Mouse (Mus musculus): Measurements from ENCODE around the gene Nr1d2.
"Not testable (repeated sequence)": the region's sequence is repeated elsewhere in the genome, so short reads cannot be mapped to it uniquely, and the experiment has no call there.

The Nr1d2 gene

DNA sequence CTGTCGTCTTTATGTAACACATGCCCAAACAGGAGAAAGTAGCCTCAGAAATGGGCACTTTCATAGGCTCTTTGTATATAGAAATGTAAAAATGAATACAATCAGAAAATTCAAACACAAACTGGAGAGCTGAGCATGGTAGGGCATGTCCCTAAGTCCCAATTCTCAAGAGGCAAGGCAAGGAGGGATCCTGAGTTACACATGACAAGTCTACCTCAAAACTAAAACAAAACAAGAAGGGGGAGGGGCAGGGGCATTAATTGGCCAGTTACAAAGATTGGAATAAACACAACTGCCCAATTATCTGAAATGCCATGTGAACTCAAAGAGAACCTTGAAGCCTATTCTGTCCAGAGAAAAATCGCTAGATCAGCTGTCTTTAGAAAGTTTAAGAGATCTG lies 5.9 kb downstream of the Nr1d2 start:
- no peak for DNase-seq (ENCODE audit: extremely low read depth, low read depth, low spot score)

DNA sequence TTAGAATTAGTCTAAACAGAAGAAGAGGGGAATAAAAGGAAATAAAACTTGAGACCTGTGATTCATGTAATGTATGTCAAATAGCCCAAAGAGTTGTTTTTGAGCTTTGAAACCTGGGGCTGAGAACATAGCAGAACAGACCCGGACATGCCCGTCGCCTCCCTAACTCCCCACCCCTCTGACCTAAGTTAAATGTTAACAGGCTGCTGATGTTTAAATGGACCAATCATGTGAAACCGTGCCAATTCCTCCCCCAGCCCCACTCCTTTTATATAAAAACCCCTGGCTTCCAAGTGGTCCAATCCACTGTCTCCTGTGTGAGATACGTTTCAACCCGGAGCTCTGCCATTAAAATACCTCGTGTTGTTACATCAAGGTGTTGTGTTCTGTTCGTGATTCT lies 7.1 kb downstream of the Nr1d2 start:
- not testable (repeated sequence) for DNase-seq (ENCODE audit: extremely low read depth, low read depth, low spot score)

DNA sequence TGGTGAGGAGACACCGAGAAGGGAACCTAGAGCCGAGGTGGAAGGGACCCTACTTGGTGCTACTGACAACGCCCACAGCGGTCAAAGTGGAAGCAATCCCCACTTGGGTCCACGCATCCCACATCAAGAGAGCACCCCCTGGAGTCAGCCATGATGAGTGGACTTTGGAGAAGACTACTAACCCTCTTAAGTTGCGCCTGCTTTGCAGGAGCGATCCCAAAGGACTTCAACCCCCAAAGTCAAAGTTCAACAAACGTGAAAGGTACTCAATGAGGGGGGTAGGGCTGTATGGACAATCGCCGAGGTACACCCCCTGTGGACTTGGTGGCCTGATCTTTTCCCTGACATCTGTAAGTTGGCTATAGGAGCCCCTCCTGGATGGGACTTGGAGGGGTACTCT lies 9.2 kb downstream of the Nr1d2 start:
- DNase-seq (ENCODE audit: extremely low read depth, low read depth, low spot score), result not testable (repeated sequence)

DNA sequence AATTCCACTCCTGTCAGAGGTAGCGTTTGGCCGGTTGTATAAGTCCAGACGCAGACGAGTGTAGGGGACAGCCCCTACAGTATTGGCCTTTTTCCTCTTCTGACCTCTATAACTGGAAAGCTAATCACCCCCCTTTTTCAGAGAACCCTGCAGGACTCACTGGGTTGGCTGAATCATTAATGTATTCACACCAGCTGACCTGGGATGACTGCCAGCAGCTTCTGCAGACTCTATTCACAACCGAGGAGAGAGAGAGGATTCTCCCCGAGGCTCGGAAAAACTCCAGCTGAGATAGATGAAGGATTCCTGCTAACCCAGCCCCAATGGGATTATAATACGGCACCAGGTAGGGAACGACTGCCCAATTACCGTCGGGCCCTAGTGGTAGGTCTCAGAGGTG lies 12.7 kb downstream of the Nr1d2 start:
- DNase-seq (ENCODE audit: extremely low read depth, low read depth, low spot score), result not testable (repeated sequence)

DNA sequence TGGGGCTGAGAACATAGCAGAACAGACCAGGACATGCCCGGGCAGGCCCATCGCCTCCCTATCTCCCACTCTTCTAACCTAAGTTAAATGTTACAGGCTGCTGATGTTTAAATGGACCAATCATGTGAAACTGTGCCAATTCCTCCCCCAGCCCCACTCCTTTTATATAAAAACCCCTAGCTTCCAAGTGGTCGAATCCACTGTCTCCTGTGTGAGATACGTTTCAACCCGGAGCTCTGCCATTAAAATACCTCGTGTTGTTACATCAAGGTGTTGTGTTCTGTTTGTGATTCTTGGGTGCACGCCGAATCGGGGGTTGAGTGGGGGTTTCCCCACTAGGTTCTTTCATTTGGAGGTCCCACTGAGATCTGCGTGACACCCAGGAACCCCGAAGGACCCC lies 13.5 kb downstream of the Nr1d2 start:
- not testable (repeated sequence) for DNase-seq (ENCODE audit: extremely low read depth, low read depth, low spot score)

DNA sequence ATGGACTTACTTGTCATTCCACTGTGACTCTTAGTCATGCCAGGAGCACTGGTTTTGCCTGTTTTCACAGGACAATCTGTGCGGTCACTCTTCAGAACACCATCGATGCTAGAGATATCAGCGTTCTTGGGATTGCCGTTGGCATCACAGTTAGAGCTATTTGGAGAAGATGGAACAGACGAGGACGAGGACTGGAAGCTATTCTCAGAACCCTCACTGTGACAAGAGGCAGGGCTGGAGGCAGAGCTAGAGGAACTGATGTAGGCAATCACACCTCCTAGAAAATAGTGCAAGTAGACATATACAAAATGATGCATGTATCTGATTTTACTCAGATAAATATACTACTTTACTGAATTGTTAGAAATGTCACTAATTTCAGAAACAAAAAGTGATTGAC lies 16.9 kb downstream of the Nr1d2 start:
- DNase-seq (ENCODE audit: extremely low read depth, low read depth, low spot score), result no peak

DNA sequence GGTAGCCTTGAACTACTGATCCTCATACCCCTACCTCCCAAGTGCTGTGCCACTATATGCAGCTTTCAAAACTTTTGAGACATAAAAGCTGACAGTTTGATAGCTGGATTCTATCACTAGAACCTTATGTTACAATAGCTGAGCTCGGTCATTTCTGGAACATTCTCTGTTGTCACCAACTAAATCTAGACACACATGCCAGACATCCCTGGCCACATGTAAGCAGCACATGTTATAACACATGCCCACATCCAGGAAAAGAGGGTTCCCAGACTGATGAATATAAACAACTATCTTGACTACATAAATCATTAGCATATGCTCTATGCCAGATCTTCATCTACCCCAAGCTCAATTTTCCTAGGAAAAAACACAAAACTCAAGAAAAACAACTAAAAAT lies 21.8 kb downstream of the Nr1d2 start:
- DNase-seq (ENCODE audit: extremely low read depth, low read depth, low spot score), result no peak

DNA sequence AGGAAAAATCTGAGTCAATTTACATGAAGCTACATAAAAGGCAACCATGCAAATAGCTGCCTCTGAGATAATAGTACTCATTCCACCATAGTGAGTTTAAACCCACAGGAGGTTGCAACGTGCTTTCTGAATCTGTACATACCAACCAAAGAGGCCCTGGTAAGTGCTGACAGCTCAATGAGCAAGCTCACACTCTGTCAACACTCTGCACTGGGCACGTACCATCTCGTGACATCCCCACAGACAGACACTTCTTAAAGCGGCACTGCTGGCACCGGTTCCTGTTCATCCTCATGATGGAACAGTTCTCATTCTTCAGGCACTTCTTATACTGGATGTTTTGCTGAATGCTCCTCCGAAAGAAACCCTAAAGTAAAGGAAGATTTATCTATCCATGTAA lies 22.5 kb downstream of the Nr1d2 start:
- DNase-seq (ENCODE audit: extremely low read depth, low read depth, low spot score), result no peak

DNA sequence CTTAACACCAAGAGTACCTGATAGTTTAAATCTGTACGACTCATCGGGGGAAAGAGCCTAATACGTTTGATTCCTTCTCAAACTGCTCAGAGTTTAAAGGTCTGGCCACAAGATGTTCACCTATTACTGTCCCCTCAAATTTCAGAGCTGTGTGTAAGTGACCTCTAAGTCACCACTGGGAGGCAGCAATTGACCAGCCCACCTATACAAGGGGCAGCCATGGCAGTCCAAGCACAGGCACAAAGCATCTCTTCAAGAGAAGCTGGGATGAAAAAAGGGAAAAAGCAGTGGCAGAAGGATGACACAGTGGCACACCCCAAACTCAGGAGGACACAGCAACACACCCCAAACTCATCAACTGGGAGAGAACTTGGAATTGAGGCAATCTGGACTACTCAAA lies 28.1 kb downstream of the Nr1d2 start:
- no peak for DNase-seq (ENCODE audit: extremely low read depth, low read depth, low spot score)

DNA sequence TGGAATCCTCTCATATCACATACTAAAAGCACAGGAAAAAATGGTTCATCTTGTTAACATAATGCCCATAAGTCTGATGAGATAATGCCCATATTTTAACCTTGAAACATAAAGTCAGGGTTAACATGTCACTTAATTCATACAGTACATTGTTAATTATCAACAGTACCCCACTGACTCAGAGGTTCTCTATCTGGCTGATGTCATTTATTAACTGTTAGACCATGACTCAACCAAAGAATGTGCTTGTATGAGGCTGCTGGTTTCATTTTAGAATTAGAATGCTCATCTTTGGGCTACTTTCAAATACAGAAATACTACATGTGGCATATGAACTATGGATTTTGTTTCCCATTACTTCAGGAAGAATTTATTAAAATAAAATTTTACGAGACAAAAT lies 34.6 kb downstream of the Nr1d2 start:
- DNase-seq (ENCODE audit: extremely low read depth, low read depth, low spot score), result not testable (repeated sequence)

DNA sequence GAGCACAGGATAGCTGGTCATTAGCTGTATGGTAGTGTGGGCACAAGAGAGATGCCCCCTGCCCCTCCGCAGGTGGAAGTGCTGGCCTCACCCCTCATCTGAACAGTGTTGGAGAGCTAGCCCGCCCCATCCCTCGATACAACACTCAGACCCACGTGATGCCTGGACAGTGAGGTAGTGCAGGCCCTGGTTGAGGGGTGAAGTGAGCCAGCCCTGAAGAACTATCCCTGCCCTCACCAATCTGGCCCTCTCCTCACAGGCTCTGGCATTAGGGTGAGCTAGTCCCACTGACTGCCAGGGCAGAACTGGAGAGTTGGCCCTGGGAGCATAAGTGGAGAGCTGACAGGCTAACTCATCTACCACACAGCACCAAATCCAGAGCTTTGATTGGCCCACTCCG lies 37.5 kb downstream of the Nr1d2 start:
- no peak for DNase-seq (ENCODE audit: extremely low read depth, low read depth, low spot score)

DNA sequence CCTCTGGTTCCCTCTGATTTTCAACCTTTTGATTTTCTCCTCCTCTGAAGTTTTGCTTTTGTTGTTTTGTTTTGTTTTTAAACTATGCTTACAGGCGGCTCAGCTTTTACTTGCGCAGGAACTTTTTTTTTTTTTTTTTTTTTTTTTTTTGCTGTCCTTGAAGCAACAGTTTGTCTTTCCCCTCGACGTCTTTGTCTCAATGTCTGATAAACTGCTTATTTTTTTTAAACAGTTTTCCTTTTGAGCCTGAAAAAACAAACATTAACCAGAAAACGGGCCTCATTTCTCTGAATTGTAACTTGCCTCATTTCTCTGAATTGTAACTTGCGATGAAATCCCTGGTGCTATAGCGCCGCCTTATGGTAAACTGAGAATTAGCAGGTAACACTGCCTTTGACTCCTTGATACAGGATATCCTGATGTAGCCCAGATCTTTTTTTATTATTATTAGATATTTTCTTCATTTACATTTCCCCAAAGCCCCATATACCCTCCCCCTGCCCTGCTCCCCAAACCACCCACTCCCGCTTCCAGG lies 52.0 kb downstream of the Nr1d2 start:
- no peak for DNase-seq (ENCODE audit: extremely low read depth, low read depth, low spot score)

DNA sequence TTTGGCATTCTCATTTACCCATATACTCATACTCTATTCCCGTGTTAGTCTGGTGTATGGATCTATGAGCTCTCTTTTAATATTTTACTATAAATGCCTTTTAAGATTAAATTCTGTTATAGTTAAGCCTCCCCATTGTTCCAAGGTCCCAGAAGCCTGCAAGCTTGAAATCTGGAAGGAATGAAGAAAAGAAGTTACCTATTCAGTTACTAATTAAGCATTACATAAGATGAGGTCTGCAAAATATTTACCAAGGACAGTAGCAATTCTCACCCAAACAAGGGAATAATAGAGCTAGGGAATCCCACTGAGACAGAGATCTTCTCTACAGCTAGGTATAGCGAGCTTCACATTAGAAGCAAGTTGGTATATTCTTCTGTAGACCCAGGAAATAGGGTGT lies 61.4 kb downstream of the Nr1d2 start:
- not testable (repeated sequence) for DNase-seq (ENCODE audit: extremely low read depth, low read depth, low spot score)

DNA sequence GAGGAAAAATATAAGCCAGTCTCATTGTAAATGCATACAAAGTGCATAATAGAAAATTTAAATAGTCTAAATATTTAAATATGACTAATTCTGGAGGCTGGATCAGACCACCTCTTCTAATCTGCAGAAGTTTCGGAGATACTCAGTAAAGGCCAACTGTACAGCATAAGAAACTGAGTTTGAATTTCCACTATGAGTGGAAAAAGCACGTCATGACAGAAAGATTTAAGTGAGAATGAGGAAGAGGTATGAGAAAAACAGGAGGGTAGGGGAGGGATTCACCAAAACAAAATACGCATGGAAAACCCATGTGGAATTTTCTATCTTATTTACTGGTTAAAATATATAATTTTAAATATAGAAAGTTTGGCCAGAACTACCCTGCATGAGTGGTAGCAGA lies 71.3 kb downstream of the Nr1d2 start:
- no peak for DNase-seq (ENCODE audit: extremely low read depth, low read depth, low spot score)

DNA sequence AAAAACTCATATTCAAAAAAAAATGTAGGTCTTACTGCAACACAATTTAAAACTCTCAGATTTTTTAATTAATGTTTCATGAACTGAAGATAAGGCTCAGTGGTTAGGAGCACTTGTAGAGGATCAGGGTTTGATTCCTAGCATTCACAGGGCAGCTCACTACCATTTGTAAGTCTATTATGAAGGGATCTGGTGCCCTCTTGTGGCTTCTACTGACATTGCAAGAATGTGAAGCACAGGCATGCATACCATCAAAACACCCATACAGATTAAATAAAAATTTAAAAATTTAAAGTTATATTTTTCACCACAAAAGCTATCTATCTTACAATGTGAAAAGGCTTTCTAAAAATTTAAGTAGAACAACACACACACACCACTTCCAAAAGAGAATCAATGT lies 71.9 kb downstream of the Nr1d2 start:
- DNase-seq (ENCODE audit: extremely low read depth, low read depth, low spot score), result no peak

All from fat pad, adult 2 months (tissue).